Mouse (Mus musculus) embryonic stem cell, embryonic (primary cell): ENCODE measurements around the gene 1700025C18Rik.

Source experiments
- CTCF ChIA-PET, 4 experiments: fragments of 300-600 bp in 2 of 4; fragments of 350-600 bp in 2 of 4; sonication (Branson Sonifier 250); formaldehyde crosslinking; loops; one replicate each; lab custom pipeline; 2022; ENCODE audit warnings: inconsistent platforms in 2 of 4; lab: Charles Lee
- POLR2A ChIA-PET, 4 experiments: fragments of 300-600 bp in 2 of 4; fragments of 350-600 bp in 2 of 4; sonication (Branson Sonifier 250); formaldehyde crosslinking; loops; one replicate each; lab custom pipeline; 2022; ENCODE audit warnings: antibody characterized with exemption in 4 of 4, inconsistent platforms in 1 of 4; lab: Charles Lee

The 1700025C18Rik gene

GRCm38 (mm10) chr2:165059961-165060360, 30.6 kb downstream of the 1700025C18Rik start:
- POLR2A ChIA-PET: interaction anchor here in 3 of 4 experiments (0.6 to 2.0 kb wide), 4 partner anchors 25 to 291 kb away, joined by 3 to 5 read pairs (median 4); partner anchors contain the start of gene Ncoa5 (in 1 of the 3)
- CTCF ChIA-PET: interaction anchor here in 3 of 4 experiments (0.6 to 1.4 kb wide), 5 partner anchors 99 to 292 kb away, joined by 3 to 7 read pairs (median 4); partner anchors contain the start of gene Slc12a5 (in 1 of the 3)

- CTCF ChIA-PET: interaction anchor here in 1 of 4 experiments (1.4 kb wide), 2 partner anchors 88 to 95 kb away, joined by 3 to 4 read pairs; no protein-coding TSS in a partner anchor
- POLR2A ChIA-PET: interaction anchor here in 3 of 4 experiments (0.6 to 1.7 kb wide), 10 partner anchors 9 to 1832 kb away, joined by 3 to 4 read pairs (median 3); partner anchors contain the start of gene Ncoa5 (in 1 of the 3)
These were observed 34.0 kb downstream of the 1700025C18Rik start for GRCm38 (mm10) chr2:165056377-165057085.

GRCm38 (mm10) chr2:165055905-165056304, 34.6 kb downstream of the 1700025C18Rik start:
- ChIA-PET POLR2A (interaction anchor here in 3 of 4 experiments (0.6 to 1.7 kb wide), 10 partner anchors 10 to 1832 kb away, joined by 3 to 4 read pairs (median 3); partner anchors contain the start of gene Ncoa5 (in 1 of the 3)), CTCF (interaction anchor here in 1 of 4 experiments (1.4 kb wide), 1 partner anchor 88 kb away, joined by 4 read pairs; no protein-coding TSS in a partner anchor)

- CTCF ChIA-PET: interaction anchor here in 1 of 4 experiments (1.4 kb wide), 1 partner anchor 87 kb away, joined by 4 read pairs; no protein-coding TSS in a partner anchor
These were observed 35.4 kb downstream of the 1700025C18Rik start, which contains the start of gene Cd40 for GRCm38 (mm10) chr2:165054888-165055852. Gene Cd40, plus strand, starts transcription at chr2:165055627.

GRCm38 (mm10) chr2:165051566-165051965, 39.0 kb downstream of the 1700025C18Rik start:
- ChIA-PET CTCF (interaction anchor here in 2 of 4 experiments (0.7 to 1.3 kb wide), 4 partner anchors 8 to 286 kb away, joined by 3 read pairs; no protein-coding TSS in a partner anchor), POLR2A (interaction anchor here in 2 of 4 experiments (0.5 to 2.2 kb wide), 5 partner anchors 8 to 332 kb away, joined by 3 to 9 read pairs (median 3); no protein-coding TSS in a partner anchor)

More at GRCm38 (mm10) chr2:165054888-165055852, 35.4 kb downstream of the 1700025C18Rik start, which contains the start of gene Cd40:
- POLR2A ChIA-PET: interaction anchor here in 3 of 4 experiments (0.5 to 1.7 kb wide), 8 partner anchors 11 to 112 kb away, joined by 3 to 5 read pairs (median 3); partner anchors contain the start of gene Ncoa5 (in 1 of the 3)

- CTCF ChIA-PET: interaction anchor here in 2 of 4 experiments (0.6 to 1.3 kb wide), 4 partner anchors 19 to 307 kb away, joined by 3 read pairs; no protein-coding TSS in a partner anchor
- POLR2A ChIA-PET: interaction anchor here in 2 of 4 experiments (0.5 to 2.2 kb wide), 5 partner anchors 7 to 332 kb away, joined by 3 to 9 read pairs (median 3); no protein-coding TSS in a partner anchor
These were observed 39.6 kb downstream of the 1700025C18Rik start for GRCm38 (mm10) chr2:165050826-165051548.

GRCm38 (mm10) chr2:165049044-165049443, 41.5 kb downstream of the 1700025C18Rik start:
- ChIA-PET POLR2A (no interaction called here), CTCF (interaction anchor here in 1 of 4 experiments (0.6 kb wide), 1 partner anchor 92 kb away, joined by 3 read pairs; no protein-coding TSS in a partner anchor)

GRCm38 (mm10) chr2:165043729-165044128, 46.8 kb downstream of the 1700025C18Rik start:
- POLR2A ChIA-PET: interaction anchor here in 3 of 4 experiments (0.6 to 2.3 kb wide), 17 partner anchors 8 to 979 kb away, joined by 3 to 14 read pairs (median 4); partner anchors contain the start of genes Ncoa5 (in 3 of the 3) and Zswim1 (in 1 of the 3)
- CTCF ChIA-PET: interaction anchor here in 3 of 4 experiments (0.7 to 1.8 kb wide), 9 partner anchors 8 to 234 kb away, joined by 3 to 6 read pairs (median 3); no protein-coding TSS in a partner anchor

- ChIA-PET POLR2A (interaction anchor here (0.6 to 2.3 kb wide), 25 partner anchors 8 to 625 kb away, joined by 3 to 14 read pairs (median 4); partner anchors contain the start of genes Ncoa5 (in 3 of the 4), Cd40 (in 1 of the 4) and Zswim1 (in 1 of the 4)), CTCF (interaction anchor here (0.6 to 1.8 kb wide), 17 partner anchors 9 to 626 kb away, joined by 3 to 6 read pairs (median 3); partner anchors contain the start of genes Wfdc10 (in 1 of the 4) and Wfdc9 (in 1 of the 4))
These were observed 47.4 kb downstream of the 1700025C18Rik start for GRCm38 (mm10) chr2:165043090-165043636.

- POLR2A ChIA-PET: interaction anchor here in 3 of 4 experiments (0.7 to 1.3 kb wide), 4 partner anchors 9 to 1511 kb away, joined by 3 to 4 read pairs (median 3); no protein-coding TSS in a partner anchor
- CTCF ChIA-PET: interaction anchor here in 3 of 4 experiments (0.5 to 1.5 kb wide), 8 partner anchors 26 to 363 kb away, joined by 3 to 9 read pairs (median 4); no protein-coding TSS in a partner anchor
These were observed 48.4 kb downstream of the 1700025C18Rik start for GRCm38 (mm10) chr2:165042126-165042525.

- CTCF ChIA-PET: interaction anchor here in 2 of 4 experiments (0.6 to 1.1 kb wide), 6 partner anchors 11 to 324 kb away, joined by 3 read pairs; no protein-coding TSS in a partner anchor
- POLR2A ChIA-PET: interaction anchor here in 1 of 4 experiments (0.6 to 0.8 kb wide), 2 partner anchors 18 to 324 kb away, joined by 3 read pairs; partner anchors contain the start of gene Cd40
These were observed 53.1 kb downstream of the 1700025C18Rik start for GRCm38 (mm10) chr2:165037415-165037814.

- POLR2A ChIA-PET: interaction anchor here (0.6 to 2.7 kb wide), 32 partner anchors 8 to 582 kb away, joined by 3 to 22 read pairs (median 4); partner anchors contain the start of genes Zswim1 (in 2 of the 4), Acot8 (in 1 of the 4), Cd40 (in 1 of the 4) and Pltp (in 1 of the 4)
- CTCF ChIA-PET: interaction anchor here (0.6 to 2.4 kb wide), 10 partner anchors 33 to 856 kb away, joined by 3 to 11 read pairs (median 4); partner anchors contain the start of genes Slc12a5 (in 1 of the 4) and Slc35c2 (in 1 of the 4)
These were observed 55.5 kb downstream of the 1700025C18Rik start for GRCm38 (mm10) chr2:165035058-165035431.

GRCm38 (mm10) chr2:165034131-165035057, 56.2 kb downstream of the 1700025C18Rik start, which contains the start of gene Ncoa5:
Gene Ncoa5, minus strand, starts transcription at chr2:165034867.
- CTCF ChIA-PET: interaction anchor here in 3 of 4 experiments (0.6 to 2.4 kb wide), 12 partner anchors 9 to 856 kb away, joined by 3 to 11 read pairs (median 4); partner anchors contain the start of genes Slc12a5 (in 1 of the 3) and Slc35c2 (in 1 of the 3)
- POLR2A ChIA-PET: interaction anchor here (0.6 to 2.8 kb wide), 46 partner anchors 9 to 1405 kb away, joined by 3 to 22 read pairs (median 4); partner anchors contain the start of genes Zswim1 (in 2 of the 4), Acot8 (in 1 of the 4), Cd40 (in 1 of the 4) and Pltp (in 1 of the 4)

- CTCF ChIA-PET: interaction anchor here in 2 of 4 experiments (0.6 to 2.3 kb wide), 4 partner anchors 10 to 109 kb away, joined by 3 to 6 read pairs (median 5); no protein-coding TSS in a partner anchor
- POLR2A ChIA-PET: interaction anchor here in 2 of 4 experiments (0.6 to 2.8 kb wide), 17 partner anchors 9 to 1404 kb away, joined by 3 to 22 read pairs (median 3); partner anchors contain the start of gene Slc12a5 (in 1 of the 2)
These were observed 57.2 kb downstream of the 1700025C18Rik start for GRCm38 (mm10) chr2:165033306-165033705.
